Mouse (Mus musculus): Measurements from ENCODE around the gene Ilf3. TPM values are rescaled to one million over a fixed set of nuclear protein-coding genes. Genes with fewer than 3 reads are reported as not detected.

Gene Ilf3
- polyA plus RNA-seq, 1 experiment from 2014 or later, result 85.3 TPM

DNA sequence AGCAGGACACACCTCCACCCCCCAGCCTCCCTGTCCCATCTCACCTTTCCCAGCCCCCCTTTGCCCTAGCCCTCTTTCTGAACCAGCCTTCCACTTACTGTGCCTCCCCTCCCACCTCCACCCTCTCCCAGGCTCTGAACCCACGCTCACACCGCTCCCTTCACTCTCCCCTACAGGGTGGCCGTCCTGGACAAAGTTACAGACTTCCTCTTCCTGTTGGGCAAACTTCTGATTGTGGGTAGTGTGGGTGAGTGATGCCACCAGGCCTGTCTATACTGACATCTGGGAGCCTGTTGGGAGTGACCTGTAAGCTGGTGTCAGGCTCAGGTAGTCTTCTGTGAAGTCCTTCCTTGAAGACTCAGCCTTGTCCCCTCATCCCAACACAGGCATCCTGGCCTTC, 19.5 kb upstream of the Ilf3 start:
- H3K4me1 ChIP-seq, result peaks cover 19% of the 10 kb centered on the region
- no peak for ATAC-seq
- no peak overlapping the region for H3K27ac ChIP-seq
- no peaks in the 10 kb centered on the region for H3K27me3 ChIP-seq (replicated peaks)
- H3K9ac ChIP-seq, result no peak overlapping the region
- WGBS (ENCODE audit: insufficient replicate concordance), result 66% methylated on average over 3 of the region's 3 CpGs
- peaks cover 62% of the 10 kb centered on the region for H3K36me3 ChIP-seq
- no peak overlapping the region for H3K4me3 ChIP-seq
- H3K4me2 ChIP-seq, result no peak overlapping the region
- no peaks in the 10 kb centered on the region for H3K9me3 ChIP-seq (replicated peaks)

DNA sequence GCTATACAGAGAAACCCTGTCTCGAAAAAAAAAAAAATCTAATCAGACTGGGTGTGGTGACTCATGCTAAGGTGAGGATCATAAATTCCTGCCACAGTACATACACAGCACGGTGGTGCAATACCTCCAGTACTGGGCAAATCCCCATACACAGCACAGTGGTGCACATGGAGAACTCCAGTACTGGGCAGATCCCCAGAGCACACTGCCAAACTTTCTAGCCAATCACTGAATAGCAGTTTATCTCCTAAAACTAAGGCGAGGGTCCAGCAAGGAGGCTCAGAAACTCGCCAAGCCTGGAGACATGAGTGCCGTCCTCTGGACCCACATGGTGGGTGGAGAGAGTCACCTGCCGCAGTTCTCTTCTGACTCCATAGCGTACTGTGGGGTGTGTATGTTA, 16.5 kb upstream of the Ilf3 start:
- 66% methylated on average over 7 of the region's 7 CpGs for whole genome bisulfite sequencing (ENCODE audit: insufficient replicate concordance)

DNA sequence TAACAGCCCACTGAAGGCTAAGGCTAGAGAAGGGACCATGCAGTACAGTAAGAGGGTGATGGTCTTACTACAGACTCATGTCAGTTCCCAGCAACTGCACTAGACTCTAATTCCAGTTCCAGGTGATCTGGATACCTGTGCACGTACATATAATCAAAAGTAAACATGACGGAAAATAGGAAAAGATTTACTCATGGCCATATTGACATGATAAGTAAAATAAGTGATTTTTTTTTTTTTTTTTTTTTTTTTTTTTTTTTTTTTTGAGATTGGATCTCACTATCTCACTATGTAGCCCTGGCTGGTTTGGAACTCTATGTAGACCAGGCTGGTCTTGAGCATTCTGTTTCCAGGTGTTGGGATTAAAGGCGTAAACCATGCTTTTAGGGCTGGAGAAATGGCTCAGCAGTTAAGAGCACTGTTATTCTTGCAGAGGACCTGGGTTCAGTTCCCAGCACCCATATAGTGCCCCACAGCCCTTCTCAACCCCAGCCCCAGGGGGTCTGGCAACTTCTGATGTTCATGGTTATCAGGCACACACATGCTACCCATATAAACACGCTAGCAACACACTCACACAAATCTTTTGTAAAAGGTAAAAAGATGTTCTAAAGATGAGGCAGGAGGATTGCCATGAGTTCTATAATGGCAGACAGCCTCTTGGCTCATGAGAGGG, 15.8 kb upstream of the Ilf3 start:
- Histone ChIP-seq H3K4me1 (peaks cover 26% of the 10 kb centered on the region), H3K9me3 (replicated peaks) (no peaks in the 10 kb centered on the region), H3K36me3 (peaks cover 56% of the 10 kb centered on the region), H3K27me3 (replicated peaks) (no peaks in the 10 kb centered on the region), H3K27ac (no peak overlapping the region), H3K9ac (no peak overlapping the region), H3K4me3 (no peak overlapping the region), H3K4me2 (peak overlapping the region; percentile 28)
- no peak for ATAC-seq
- WGBS (ENCODE audit: insufficient replicate concordance), result 68% methylated on average over 4 of the region's 4 CpGs

More for the DNA sequence above, 16.5 kb upstream of the Ilf3 start:
- Histone ChIP-seq H3K36me3 (peaks cover 61% of the 10 kb centered on the region), H3K9ac (no peak overlapping the region), H3K9me3 (replicated peaks) (no peaks in the 10 kb centered on the region), H3K27me3 (replicated peaks) (no peaks in the 10 kb centered on the region), H3K4me2 (no peak overlapping the region), H3K4me1 (peaks cover 26% of the 10 kb centered on the region), H3K4me3 (no peak overlapping the region), H3K27ac (no peak overlapping the region)
- no peak for ATAC-seq

DNA sequence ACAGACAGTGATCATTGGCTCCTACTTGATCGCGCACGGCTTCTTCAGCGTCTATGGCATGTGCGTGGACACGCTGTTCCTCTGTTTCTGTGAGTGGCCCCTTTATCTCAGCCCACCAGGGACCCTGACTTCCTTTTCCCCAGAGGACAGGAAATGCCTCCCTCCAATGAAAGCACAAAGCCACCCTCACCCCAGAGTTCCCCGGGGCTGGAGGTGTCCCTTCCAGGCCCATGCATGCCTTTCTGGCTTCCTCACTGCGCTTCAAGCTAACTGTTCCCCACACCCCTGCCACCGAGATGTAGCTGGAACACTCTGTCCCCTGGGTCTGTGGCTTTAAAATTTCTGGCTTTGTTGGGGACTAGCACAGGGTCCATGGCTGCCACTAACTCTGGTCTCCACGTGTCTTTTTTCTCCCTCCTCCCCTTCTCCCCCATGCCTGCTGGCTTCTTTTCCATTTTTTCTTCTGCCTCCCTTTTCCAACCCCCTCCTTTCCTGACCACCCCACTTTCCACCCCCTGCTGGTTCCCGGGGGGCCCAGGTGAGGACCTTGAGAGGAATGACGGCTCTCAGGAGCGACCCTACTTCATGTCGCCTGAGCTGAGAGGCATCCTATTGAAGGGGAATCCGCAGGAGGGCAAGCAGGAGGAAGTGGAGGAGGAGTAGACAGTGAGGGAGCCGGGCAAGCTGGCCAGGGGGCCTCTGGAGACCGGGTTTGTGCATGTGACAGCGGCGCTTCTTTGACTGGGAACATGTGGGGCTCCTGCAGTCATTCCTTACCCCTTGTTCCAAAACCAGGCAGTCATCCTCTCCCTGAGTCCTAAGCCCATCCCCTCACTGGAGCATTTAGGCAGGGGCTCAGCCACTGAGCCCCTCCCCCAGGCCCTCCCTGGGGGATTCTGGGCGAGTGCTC, 15.0 kb upstream of the Ilf3 start:
- Histone ChIP-seq H3K36me3 (peaks cover 52% of the 10 kb centered on the region), H3K4me2 (peak overlapping the region; percentile 28), H3K9me3 (replicated peaks) (no peaks in the 10 kb centered on the region), H3K27ac (peak overlapping the region; percentile 70), H3K9ac (peak overlapping the region; percentile 15; the same call in 1 of the 2 replicates), H3K4me1 (peaks cover 26% of the 10 kb centered on the region), H3K27me3 (replicated peaks) (no peaks in the 10 kb centered on the region), H3K4me3 (no peak overlapping the region)
- 11% methylated on average over 20 of the region's 20 CpGs for WGBS (ENCODE audit: insufficient replicate concordance)
- peak; percentile 56 for ATAC-seq

DNA sequence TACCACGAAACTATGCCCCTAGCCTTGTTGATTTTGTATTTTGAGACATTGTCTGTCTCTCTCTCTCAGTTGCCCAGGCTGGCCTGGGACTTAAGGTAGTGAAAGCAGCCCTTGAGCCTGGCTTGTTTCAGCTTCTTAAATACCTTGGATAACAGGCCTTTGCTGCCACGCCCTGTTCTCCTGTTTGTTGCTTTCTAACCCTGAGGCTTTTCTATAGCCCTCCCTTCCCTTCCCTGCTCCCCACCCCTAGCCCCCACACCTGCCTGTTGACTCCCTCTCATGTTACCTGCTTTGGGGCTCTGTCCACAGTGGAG, 14.3 kb upstream of the Ilf3 start:
- WGBS (ENCODE audit: insufficient replicate concordance), result 56% methylated on average over 2 of the region's 2 CpGs
- H3K9ac ChIP-seq, result peak overlapping the region; percentile 15; the same call in 1 of the 2 replicates
- no peak for ATAC-seq

DNA sequence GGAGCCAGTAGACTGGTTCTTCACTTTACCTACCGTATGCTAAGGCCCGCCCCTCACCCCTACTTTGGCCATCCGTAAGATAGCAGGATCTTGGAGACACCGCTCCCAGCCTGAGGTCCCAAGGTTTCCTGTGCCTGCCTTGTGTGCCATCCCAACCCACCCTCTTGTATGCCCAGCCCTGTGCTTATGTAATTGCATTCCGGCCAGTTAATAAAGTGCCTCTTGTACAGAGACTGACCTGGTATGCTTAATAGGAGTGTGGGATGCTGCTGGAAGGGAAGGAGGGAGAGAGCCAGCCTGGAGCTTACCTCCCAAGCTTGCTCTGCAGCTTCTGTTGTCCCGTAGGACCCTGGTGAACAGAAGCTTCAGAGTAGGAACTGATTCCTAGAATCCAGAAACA, 12.9 kb upstream of the Ilf3 start:
- H3K9ac ChIP-seq, result no peak overlapping the region

More for the DNA sequence above, 14.3 kb upstream of the Ilf3 start:
- H3K36me3 ChIP-seq, result peaks cover 46% of the 10 kb centered on the region
- H3K9me3 ChIP-seq (replicated peaks), result no peaks in the 10 kb centered on the region
- no peak overlapping the region for H3K4me3 ChIP-seq
- peak overlapping the region; percentile 28 for H3K4me2 ChIP-seq
- peak overlapping the region; percentile 70; the same call in 1 of the 2 replicates for H3K27ac ChIP-seq
- no peaks in the 10 kb centered on the region for H3K27me3 ChIP-seq (replicated peaks)
- peaks cover 26% of the 10 kb centered on the region for H3K4me1 ChIP-seq

DNA sequence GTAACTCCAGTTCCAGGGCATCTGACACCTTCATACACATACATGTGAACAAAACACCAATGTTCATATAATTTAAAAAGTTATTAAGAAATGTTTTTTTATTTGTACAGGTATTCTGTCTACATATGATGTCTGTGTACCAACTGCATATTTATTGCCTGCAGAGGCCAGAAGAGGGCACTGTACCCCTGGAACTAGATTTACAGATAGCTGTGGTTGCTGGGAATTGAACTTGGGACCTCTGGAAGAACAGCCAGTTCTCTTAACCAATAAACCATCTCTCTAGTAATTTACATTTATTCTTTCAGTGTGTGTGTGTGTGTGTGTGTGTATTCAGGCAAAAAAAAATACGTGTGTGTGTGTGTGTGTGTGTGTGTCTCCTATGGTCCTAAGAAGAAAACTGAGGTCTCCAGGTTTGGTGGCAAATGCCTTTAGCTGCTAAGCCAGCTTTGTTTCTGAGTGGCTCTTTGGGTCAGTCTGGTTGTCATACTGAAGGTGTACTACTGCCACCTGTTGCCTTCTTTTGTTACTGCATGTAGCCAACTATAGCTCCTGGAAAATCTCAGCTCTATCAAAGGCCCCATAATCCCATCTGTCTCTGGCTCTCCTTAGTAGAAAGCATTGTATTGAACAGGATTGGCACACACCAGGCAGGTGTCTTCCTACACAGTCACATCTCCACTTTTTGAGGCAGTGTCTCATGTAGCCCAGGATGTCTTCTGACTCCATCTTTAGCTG, 10.5 kb upstream of the Ilf3 start:
- peaks cover 16% of the 10 kb centered on the region; the same call in 1 of the 2 replicates for H3K27me3 ChIP-seq (replicated peaks)
- peak; percentile 57 for ATAC-seq
- 0% methylated on average over 1 of the region's 1 CpGs for whole genome bisulfite sequencing (ENCODE audit: insufficient replicate concordance)
- H3K4me2 ChIP-seq, result no peak overlapping the region
- H3K36me3 ChIP-seq, result peaks cover 17% of the 10 kb centered on the region
- peaks cover 18% of the 10 kb centered on the region for H3K4me1 ChIP-seq
- no peak overlapping the region for H3K4me3 ChIP-seq
- H3K9me3 ChIP-seq (replicated peaks), result no peaks in the 10 kb centered on the region
- no peak overlapping the region for H3K9ac ChIP-seq
- no peak overlapping the region for H3K27ac ChIP-seq

More for the DNA sequence above, 12.9 kb upstream of the Ilf3 start:
- Histone ChIP-seq H3K4me1 (peaks cover 26% of the 10 kb centered on the region), H3K36me3 (peaks cover 33% of the 10 kb centered on the region), H3K9me3 (replicated peaks) (no peaks in the 10 kb centered on the region), H3K4me3 (no peak overlapping the region), H3K27me3 (replicated peaks) (no peaks in the 10 kb centered on the region; the same call in 1 of the 2 replicates), H3K27ac (no peak overlapping the region), H3K4me2 (no peak overlapping the region)
- no peak for ATAC-seq
- 84% methylated on average over 6 of the region's 6 CpGs for WGBS (ENCODE audit: insufficient replicate concordance)

DNA sequence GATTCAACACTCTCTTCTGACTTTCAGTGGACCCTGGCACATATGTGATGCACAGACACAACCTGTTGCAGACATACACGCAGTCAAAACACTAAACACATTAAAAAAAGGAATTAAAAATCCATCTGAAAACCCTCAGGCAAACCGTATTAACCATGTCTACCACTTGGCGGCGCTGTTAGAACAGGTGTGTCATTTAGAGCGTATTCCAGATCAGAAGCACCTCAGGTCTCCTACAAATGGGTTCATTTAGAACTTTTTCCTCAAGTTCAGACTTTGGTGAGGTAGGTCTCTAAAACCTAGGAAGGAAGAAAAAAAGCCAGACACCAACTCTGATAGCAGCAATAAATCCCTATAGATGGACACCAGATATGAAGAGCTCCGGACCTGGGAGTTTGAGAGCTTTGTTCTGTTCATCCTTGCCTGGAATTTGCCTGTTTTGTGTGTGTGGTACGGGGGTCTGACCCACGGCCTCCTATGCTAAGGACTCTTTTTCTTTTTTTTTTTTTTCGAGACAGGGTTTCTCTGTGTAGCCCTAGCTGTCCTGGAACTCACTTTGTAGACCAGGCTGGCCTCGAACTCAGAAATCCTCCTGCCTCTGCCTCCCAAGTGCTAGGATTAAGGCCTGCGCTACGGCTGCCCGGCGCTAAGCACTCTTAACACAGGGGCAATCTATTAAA, 990 bp upstream of the Ilf3 start:
- Histone ChIP-seq H3K27ac (peak overlapping the region; percentile 92), H3K9ac (peak overlapping the region; percentile 59), H3K9me3 (replicated peaks) (no peaks in the 10 kb centered on the region), H3K27me3 (replicated peaks) (peaks cover 13% of the 10 kb centered on the region; the same call in 1 of the 2 replicates), H3K4me1 (peaks cover 43% of the 10 kb centered on the region), H3K4me3 (peak overlapping the region; percentile 72), H3K36me3 (peaks cover 7% of the 10 kb centered on the region), H3K4me2 (peak overlapping the region; percentile 75)
- 24% methylated on average over 14 of the region's 14 CpGs for WGBS (ENCODE audit: insufficient replicate concordance)
- ATAC-seq, result peak; percentile 16

DNA sequence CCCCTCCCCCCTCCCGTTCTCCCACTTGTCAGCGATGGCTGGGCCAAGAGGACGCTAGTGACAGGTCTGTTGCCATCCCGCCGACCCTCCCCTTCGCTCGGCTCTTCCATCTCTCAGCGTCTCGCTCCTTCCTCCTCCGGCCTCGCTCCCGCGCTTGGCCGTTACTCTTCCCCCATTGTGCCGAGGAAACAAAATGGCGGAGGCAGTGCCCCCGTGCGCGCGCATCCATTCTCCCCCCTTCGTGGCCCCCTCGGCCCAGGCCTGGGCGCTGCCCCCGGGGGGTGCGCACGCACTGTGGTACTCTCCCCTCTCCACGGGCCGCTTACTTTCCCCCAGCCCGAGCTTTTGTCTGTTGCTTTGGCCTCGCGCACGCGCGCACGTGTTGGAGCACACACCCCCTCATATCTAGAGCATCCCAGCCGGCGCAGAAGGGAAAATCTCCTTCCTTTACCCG, 487 bp downstream of the Ilf3 start:
- H3K4me1 ChIP-seq, result peaks cover 51% of the 10 kb centered on the region
- ATAC-seq, result peak; percentile 33
- peak overlapping the region; percentile 79 for H3K27ac ChIP-seq
- peak overlapping the region; percentile 75 for H3K4me2 ChIP-seq
- under 1% methylated on average over 38 of the region's 38 CpGs for WGBS (ENCODE audit: insufficient replicate concordance)
- 0 out of 2 replicates have a peak, but pooled peaks cover under 1% of the 10 kb centered on the region for H3K27me3 ChIP-seq (replicated peaks)
- peak overlapping the region; percentile 72 for H3K4me3 ChIP-seq
- peaks cover 22% of the 10 kb centered on the region for H3K36me3 ChIP-seq
- H3K9me3 ChIP-seq (replicated peaks), result no peaks in the 10 kb centered on the region
- H3K9ac ChIP-seq, result peak overlapping the region; percentile 76

DNA sequence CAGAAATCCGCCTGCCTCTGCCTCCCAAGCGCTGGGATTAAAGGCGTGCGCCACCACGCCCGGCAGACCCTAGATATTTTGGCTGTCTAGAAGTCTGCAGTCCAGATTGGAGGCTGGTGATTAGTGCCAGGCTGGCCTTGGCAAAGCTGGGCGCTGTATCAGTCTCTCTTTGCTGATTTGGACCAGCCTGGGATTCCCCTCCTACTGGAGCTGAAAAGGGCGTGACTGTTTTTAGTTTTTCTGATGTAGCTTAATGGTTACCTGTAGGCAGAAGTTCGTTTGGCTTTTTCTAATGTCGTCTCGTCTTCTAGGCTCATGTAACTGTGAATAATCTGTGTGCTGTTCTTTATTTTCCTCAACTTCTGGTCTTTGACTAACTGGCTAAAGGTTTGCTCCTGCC, 1.4 kb downstream of the Ilf3 start:
- no peaks in the 10 kb centered on the region for H3K27me3 ChIP-seq (replicated peaks)
- WGBS (ENCODE audit: insufficient replicate concordance), result 41% methylated on average over 11 of the region's 11 CpGs
- H3K4me2 ChIP-seq, result peak overlapping the region; percentile 75
- H3K9me3 ChIP-seq (replicated peaks), result no peaks in the 10 kb centered on the region
- H3K36me3 ChIP-seq, result peaks cover 27% of the 10 kb centered on the region
- ATAC-seq, result no peak
- no peak overlapping the region for H3K27ac ChIP-seq
- H3K4me3 ChIP-seq, result peak overlapping the region; percentile 72
- peaks cover 51% of the 10 kb centered on the region for H3K4me1 ChIP-seq
- peak overlapping the region; percentile 76 for H3K9ac ChIP-seq

DNA sequence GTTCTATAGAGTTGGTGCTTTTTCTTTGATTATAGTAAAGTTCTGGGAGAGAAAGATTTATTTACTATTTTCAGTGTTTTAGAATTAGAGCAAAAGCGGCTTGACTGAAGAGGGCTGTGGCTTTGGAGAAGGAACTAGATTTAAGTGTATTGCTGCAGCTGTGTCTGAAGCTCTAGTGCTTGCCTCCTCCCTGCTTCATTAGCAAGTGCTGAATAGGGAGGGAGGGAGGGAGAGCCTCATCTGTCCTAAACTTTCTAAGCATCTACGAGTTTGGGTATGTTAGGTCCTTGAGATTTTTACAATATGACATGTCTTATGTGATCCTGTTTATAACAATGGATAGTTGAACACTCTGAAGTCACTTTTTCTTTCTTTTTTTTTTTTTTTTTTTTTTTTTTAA, 3.2 kb downstream of the Ilf3 start:
- Histone ChIP-seq H3K4me1 (peaks cover 49% of the 10 kb centered on the region), H3K4me3 (no peak overlapping the region), H3K27ac (no peak overlapping the region), H3K27me3 (replicated peaks) (no peaks in the 10 kb centered on the region), H3K9me3 (replicated peaks) (no peaks in the 10 kb centered on the region), H3K9ac (no peak overlapping the region), H3K36me3 (peaks cover 29% of the 10 kb centered on the region), H3K4me2 (no peak overlapping the region)
- ATAC-seq, result no peak
- 80% methylated on average over 2 of the region's 2 CpGs for WGBS (ENCODE audit: insufficient replicate concordance)
